8 mouse cellular contexts compared by ENCODE assay signal in the genomic region with DNA sequence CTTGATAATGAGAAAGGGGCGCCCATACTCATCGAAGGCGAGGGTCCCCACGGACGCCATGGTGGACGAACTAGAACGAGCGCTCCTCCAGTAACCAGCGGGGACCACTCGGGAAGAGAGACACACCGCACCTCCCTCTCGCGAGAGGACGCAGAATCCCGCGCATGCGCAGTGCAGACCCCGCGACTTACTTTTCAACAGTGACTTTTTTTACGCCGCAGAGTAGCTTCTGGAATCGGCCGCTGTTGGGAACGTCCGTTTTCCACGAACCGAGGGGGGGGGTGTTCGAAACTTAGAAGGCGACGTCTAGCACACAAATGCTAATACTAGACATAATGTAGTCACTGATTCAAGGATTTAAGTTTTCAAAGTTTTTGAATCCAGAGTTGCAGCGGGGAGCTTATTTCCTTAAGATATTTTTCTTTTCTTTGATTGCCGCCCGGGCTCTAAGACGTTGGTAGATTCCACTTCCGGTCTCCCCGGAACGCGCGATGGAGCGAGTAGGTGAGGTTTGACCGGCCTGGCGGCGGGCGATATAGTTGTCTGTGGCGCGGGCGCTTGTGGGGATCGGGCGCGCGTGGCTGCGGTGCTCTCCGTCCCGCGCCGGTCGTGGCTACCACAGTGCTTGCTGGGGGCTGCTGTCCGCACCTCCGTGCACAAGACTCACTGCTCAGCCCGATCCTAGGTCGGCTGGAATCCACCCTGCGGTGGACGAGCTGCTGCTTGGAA. TPM values are rescaled to one million over a fixed set of nuclear protein-coding genes. Genes with fewer than 3 reads are reported as not detected.
DNase-seq lines count a peak whose midpoint lies in the region; ATAC-seq and TF ChIP-seq lines count a peak whose summit lies in the region.

A gene (minus strand): TSS at position 159 of the 729 bp plus-strand sequence.
A gene (plus strand): TSS at position 207 of the 729 bp plus-strand sequence.

- H3K4me1 ChIP-seq in bone marrow, adult 2 months (ENCODE audit: control insufficient read depth, insufficient read depth, low read length) = peaks cover 4% of the 10 kb centered on the region
- peaks cover 24% of the 10 kb centered on the region for H3K4me1 ChIP-seq in embryonic facial prominence, embryonic 15.5 days
- H3K4me1 ChIP-seq in limb, embryonic 14.5 days (ENCODE audit: control insufficient read depth, insufficient read depth, low read length) = peaks cover 17% of the 10 kb centered on the region
- peaks cover 16% of the 10 kb centered on the region; the same call in 1 of the 2 replicates for H3K4me1 ChIP-seq in midbrain, postnatal 0 days (ENCODE audit: insufficient read depth, low read length)

- H3K27me3 ChIP-seq in embryonic facial prominence, embryonic 15.5 days = no peaks in the 10 kb centered on the region
- H3K27me3 ChIP-seq in limb, embryonic 14.5 days (ENCODE audit: control insufficient read depth, insufficient read depth, low read length) = no peaks in the 10 kb centered on the region
- H3K27me3 ChIP-seq in midbrain, postnatal 0 days (ENCODE audit: insufficient read depth, low read length) = no peaks in the 10 kb centered on the region

- peak within 1 kb of the TSS; percentile 87 for H3K4me2 ChIP-seq in embryonic facial prominence, embryonic 15.5 days (replicated peaks)
- peak within 1 kb of the TSS; percentile 89 for H3K4me2 ChIP-seq in limb, embryonic 14.5 days (replicated peaks; ENCODE audit: low read depth, low read length, severe bottlenecking)
- peak within 1 kb of the TSS; percentile 94 for H3K4me2 ChIP-seq in midbrain, postnatal 0 days (ENCODE audit: low read depth, low read length, poor library complexity, severe bottlenecking)

- DNase-seq in 416B (ENCODE audit: low read depth) = peak; percentile 99
- peak; percentile 98 for DNase-seq in heart, adult 8-10 months (ENCODE audit: low spot score)
- DNase-seq in kidney, adult 9 months = peak; percentile 98
- DNase-seq in limb, embryonic 14.5 days (ENCODE audit: low spot score) = peak; percentile 97
- DNase-seq in midbrain, postnatal 0 days (ENCODE audit: low spot score) = peak; percentile 99
- DNase-seq in spleen, postnatal 14 days (ENCODE audit: low spot score in 2 of 2) = peak; percentile 98

- WGBS in bone marrow, adult 2 months = under 1% methylated on average over 63 of the region's 63 CpGs
- WGBS in embryonic facial prominence, embryonic 15.5 days = under 1% methylated on average over 63 of the region's 63 CpGs
- WGBS in limb, embryonic 14.5 days = under 1% methylated on average over 63 of the region's 63 CpGs
- under 1% methylated on average over 63 of the region's 63 CpGs for WGBS in midbrain, postnatal 0 days

- no peaks in the 10 kb centered on the region for H3K9me3 ChIP-seq in embryonic facial prominence, embryonic 15.5 days (replicated peaks)
- no peaks in the 10 kb centered on the region for H3K9me3 ChIP-seq in limb, embryonic 14.5 days (ENCODE audit: control insufficient read depth, low read length)
- no peaks in the 10 kb centered on the region for H3K9me3 ChIP-seq in midbrain, postnatal 0 days (ENCODE audit: low read length)

- H3K27ac ChIP-seq in bone marrow, adult 2 months (ENCODE audit: control insufficient read depth, insufficient read depth, low read depth, low read length, poor library complexity) = peak within 1 kb of the TSS; percentile 92
- peak within 1 kb of the TSS; percentile 96 for H3K27ac ChIP-seq in embryonic facial prominence, embryonic 15.5 days (replicated peaks)
- peak within 1 kb of the TSS; percentile 93 for H3K27ac ChIP-seq in limb, embryonic 14.5 days (replicated peaks; ENCODE audit: low read depth, low read length)
- peak within 1 kb of the TSS; percentile 89 for H3K27ac ChIP-seq in midbrain, postnatal 0 days (ENCODE audit: low read depth, low read length)

- peak; percentile 91 for ATAC-seq in embryonic facial prominence, embryonic 15.5 days (ENCODE audit: insufficient number of reproducible peaks, low FRiP score, low TSS enrichment, low read depth)
- peak; percentile 90 for ATAC-seq in limb, embryonic 14.5 days (ENCODE audit: low FRiP score, low read depth)
- peak; percentile 90 for ATAC-seq in midbrain, postnatal 0 days (ENCODE audit: low FRiP score)

- peaks cover 14% of the 10 kb centered on the region; the same call in 1 of the 2 replicates for H3K36me3 ChIP-seq in embryonic facial prominence, embryonic 15.5 days
- peaks cover 15% of the 10 kb centered on the region for H3K36me3 ChIP-seq in limb, embryonic 14.5 days (ENCODE audit: control insufficient read depth, insufficient read depth, low read length)
- H3K36me3 ChIP-seq in midbrain, postnatal 0 days (ENCODE audit: insufficient read depth, low read length) = peaks cover 4% of the 10 kb centered on the region

- peak; percentile 89 for TF ChIP-seq POLR2A in bone marrow, adult 2 months (IDR thresholded peaks at IDR 0.05; ENCODE audit: borderline replicate concordance, control insufficient read depth, low read depth, low read length)
- peak; percentile 88; the same call in 1 of the 2 replicates for TF ChIP-seq POLR2A in limb, embryonic 14.5 days (IDR thresholded peaks at IDR 0.05; ENCODE audit: borderline replicate concordance, extremely low read depth, insufficient read depth, insufficient read length)

- peak within 1 kb of the TSS; percentile 97 for H3K4me3 ChIP-seq in bone marrow, adult 2 months (replicated peaks; ENCODE audit: control insufficient read depth, low read depth, low read length)
- peak within 1 kb of the TSS; percentile 71 for H3K4me3 ChIP-seq in embryonic facial prominence, embryonic 15.5 days (replicated peaks)
- H3K4me3 ChIP-seq in limb, embryonic 14.5 days (replicated peaks; ENCODE audit: low read length) = peak within 1 kb of the TSS; percentile 87
- peak within 1 kb of the TSS; percentile 65 for H3K4me3 ChIP-seq in midbrain, postnatal 0 days (ENCODE audit: low read depth, low read length)

- TF ChIP-seq CTCF in bone marrow, adult 2 months (IDR thresholded peaks at IDR 0.05; ENCODE audit: control insufficient read depth, insufficient read depth, low read length) = peak; percentile 5; the same call in 1 of the 2 replicates
- no peak for TF ChIP-seq CTCF in midbrain, postnatal 0 days (IDR thresholded peaks at IDR 0.05)

- H3K9ac ChIP-seq in embryonic facial prominence, embryonic 15.5 days = peak within 1 kb of the TSS; percentile 85
- H3K9ac ChIP-seq in limb, embryonic 14.5 days (ENCODE audit: low read depth, low read length, severe bottlenecking) = peak within 1 kb of the TSS; percentile 94
- peak within 1 kb of the TSS; percentile 76 for H3K9ac ChIP-seq in midbrain, postnatal 0 days (replicated peaks; ENCODE audit: low read length, poor library complexity, severe bottlenecking)

RNA-seq across cellular contexts. Expression of the first gene that starts in this region (rescaled TPM):
- 104 and 152 TPM in 2 replicates for polyA plus RNA-seq in bone marrow, adult 2 months (2011; ENCODE audit: insufficient read depth, insufficient read length, low replicate concordance, missing spikeins)
- 452 and 454 TPM in 2 replicates for polyA plus RNA-seq in embryonic facial prominence, embryonic 15.5 days (2015; fragmentation: Nextera tagmentation; extraction: Ambion mirVana)
- 100 to 1,000 TPM; 123 to 130 (median 127) TPM for total RNA-seq in heart, adult 8-10 months (2022)
- 254 and 328 TPM in 2 replicates for polyA plus RNA-seq in limb, embryonic 14.5 days (2012; rRNA removed)
- polyA plus RNA-seq in limb, embryonic 14.5 days (2014; fragmentation: Nextera tagmentation; extraction: Ambion mirVana) = 505 and 509 TPM in 2 replicates
- total RNA-seq in midbrain, postnatal 0 days (2014; rRNA removed) = 336 and 346 TPM in 2 replicates
- 435 and 440 TPM in 2 replicates for polyA plus RNA-seq in midbrain, postnatal 0 days (2015; fragmentation: Nextera tagmentation; extraction: Ambion mirVana)

RNA-seq across cellular contexts. Expression of the second gene that starts in this region (rescaled TPM):
- polyA plus RNA-seq in bone marrow, adult 2 months (2011; ENCODE audit: insufficient read depth, insufficient read length, low replicate concordance, missing spikeins) = 15.2 and 17.7 TPM in 2 replicates
- 15.7 and 16.9 TPM in 2 replicates for polyA plus RNA-seq in embryonic facial prominence, embryonic 15.5 days (2015; fragmentation: Nextera tagmentation; extraction: Ambion mirVana)
- 10 to 100 TPM; 17.2 to 22.2 (median 20.3) TPM for total RNA-seq in heart, adult 8-10 months (2022)
- polyA plus RNA-seq in limb, embryonic 14.5 days (2012; rRNA removed) = 13.0 and 13.5 TPM in 2 replicates
- 11.7 and 12.8 TPM in 2 replicates for polyA plus RNA-seq in limb, embryonic 14.5 days (2014; fragmentation: Nextera tagmentation; extraction: Ambion mirVana)
- 10.5 and 10.6 TPM in 2 replicates for total RNA-seq in midbrain, postnatal 0 days (2014; rRNA removed)
- polyA plus RNA-seq in midbrain, postnatal 0 days (2015; fragmentation: Nextera tagmentation; extraction: Ambion mirVana) = 6.7 and 8.0 TPM in 2 replicates

Comparison
In these comparisons a context has a peak if more than half of its experiments do, and no peak if none do; other contexts are left out.
1. Peak in every context shown above with its lines: DNase-seq, ATAC-seq, H3K4me3 ChIP-seq and H3K27ac ChIP-seq.